Mouse (Mus musculus): ENCODE results near the gene Fkbp10.

- TF ChIP-seq EP300 (IDR thresholded peaks at IDR 0.05; ENCODE audit: low read depth) (peak; percentile 71), CTCF (IDR thresholded peaks at IDR 0.05; ENCODE audit: low read depth) (no peak)
Measured at GRCm38 (mm10) chr11:100395861-100396631, 19.5 kb upstream of the Fkbp10 start.

Measured in heart, postnatal 0 days (tissue).